Mouse (Mus musculus) T-helper 1 cell (primary cell): ENCODE measurements around the gene Sptan1.

Experiments used
- in situ Hi-C: fragments of 300-600 bp; cut with MboI, MseI; formaldehyde crosslinking; loops from one replicate; pipeline ENCODE4 v1.15.1; 2025; ENCODE audit warnings: high pct_unique_total_duplicates

The Sptan1 gene

DNA sequence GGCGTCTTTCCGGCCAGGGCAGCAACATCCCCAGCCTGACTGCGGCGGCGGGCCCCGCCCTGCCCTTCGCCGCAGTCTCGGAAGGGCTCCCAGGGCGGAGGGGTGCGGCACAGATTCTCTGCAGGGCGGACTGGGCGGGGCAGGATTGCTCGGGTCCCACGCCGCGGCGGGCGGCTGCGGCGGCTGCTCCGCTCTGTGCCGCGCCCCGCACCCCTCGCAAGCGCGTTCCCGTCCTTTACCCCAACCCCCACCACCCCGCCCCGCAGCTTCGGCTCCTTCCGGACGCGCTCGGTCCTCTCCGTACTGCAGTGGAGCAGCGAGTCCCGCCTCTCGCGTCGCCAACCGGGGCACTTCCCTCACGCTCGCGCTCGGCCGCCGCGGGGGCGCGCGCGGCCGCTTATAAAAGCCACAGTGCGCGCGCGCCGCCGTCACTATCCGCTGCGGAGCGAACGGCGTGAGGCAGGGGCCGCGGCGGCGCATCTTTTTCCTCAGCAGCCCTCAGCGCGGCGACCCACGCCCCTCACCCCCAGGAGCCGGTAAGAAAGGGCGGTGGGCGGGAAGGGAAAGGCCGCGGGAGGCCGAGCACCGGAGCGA lies at the start of gene Sptan1:
Sptan1 (plus strand) TSS at position 311 of the 594 bp plus-strand sequence.
- in situ Hi-C loops, result no loop called here

DNA sequence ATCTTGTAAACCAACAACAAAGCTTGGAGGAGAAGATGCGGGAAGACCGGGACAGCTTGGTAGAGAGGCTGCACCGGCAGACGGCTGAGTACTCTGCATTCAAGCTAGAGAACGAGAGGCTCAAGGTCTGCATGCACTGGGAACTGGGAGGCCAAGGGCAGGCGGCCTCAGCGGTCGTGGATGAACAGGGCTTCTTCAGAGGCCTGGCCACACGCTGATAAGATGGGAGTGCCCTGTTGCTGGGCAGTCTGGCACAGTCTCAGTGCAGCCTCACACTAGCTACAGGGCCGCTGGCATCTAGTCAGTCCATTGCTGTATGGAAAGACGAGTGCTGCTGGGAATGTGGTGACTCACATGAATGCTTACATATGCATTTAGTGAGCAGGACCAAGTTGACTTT lies 47.7 kb upstream of the Sptan1 start:
- in situ Hi-C loops, result no loop called here

DNA sequence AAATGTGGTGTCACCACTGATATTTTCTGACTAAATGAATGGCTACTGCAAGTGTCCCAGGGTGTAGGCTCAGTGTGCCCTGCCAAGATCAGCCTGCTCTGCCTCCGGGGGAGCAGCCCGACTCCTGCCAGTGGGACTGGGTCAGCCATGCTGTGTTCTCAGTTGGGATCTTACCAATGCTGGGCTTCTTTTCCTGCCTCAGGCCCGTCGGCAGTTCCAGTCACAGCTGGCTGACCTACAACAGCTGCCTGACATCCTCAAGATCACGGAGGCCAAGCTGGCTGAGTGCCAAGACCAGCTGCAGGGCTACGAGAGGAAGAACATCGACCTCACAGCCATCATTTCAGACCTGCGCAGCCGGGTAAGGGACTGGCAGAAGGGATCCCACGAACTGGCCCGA lies 43.3 kb upstream of the Sptan1 start:
- in situ Hi-C loops, result no loop called here

DNA sequence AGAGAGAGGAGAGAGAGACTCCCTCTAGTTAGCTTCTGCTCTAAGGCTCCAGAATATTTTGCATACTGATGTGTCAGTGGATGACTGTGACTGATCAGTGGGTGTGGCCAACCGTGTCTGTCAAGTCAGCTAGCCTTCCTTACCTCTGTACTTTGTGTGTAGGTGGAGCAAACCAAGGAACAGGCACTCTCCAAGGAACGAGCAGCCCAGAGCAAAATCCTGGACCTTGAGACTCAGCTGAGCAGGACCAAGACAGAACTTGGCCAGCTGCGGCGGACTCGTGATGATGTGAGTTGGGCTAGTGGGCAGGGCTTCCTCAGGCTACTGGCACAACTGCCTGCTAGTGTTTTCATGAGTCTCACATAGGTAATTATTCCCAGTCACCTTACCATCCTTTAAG lies 38.8 kb upstream of the Sptan1 start:
- in situ Hi-C loops, result no loop called here

DNA sequence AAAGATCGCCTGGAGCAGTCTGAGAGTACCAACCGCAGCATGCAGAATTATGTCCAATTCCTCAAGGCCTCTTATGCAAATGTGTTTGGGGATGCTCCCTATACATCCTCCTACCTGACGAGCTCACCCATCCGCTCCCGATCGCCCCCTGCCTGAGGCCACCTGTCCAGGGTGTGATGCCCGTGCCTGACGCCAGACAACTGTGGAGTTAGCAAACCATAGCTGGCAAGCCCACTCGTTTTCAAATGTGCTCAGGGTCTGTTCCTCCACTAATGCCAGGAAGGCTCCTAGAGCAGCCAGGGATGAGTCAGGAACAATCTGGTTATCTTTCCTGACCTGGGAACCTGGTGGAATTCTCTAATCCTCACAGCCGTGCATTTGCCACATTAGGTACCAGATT lies 34.9 kb upstream of the Sptan1 start:
- in situ Hi-C loops, result loop anchor here (10.0 kb wide), 1 partner anchor 894 kb away; no protein-coding TSS in a partner anchor

DNA sequence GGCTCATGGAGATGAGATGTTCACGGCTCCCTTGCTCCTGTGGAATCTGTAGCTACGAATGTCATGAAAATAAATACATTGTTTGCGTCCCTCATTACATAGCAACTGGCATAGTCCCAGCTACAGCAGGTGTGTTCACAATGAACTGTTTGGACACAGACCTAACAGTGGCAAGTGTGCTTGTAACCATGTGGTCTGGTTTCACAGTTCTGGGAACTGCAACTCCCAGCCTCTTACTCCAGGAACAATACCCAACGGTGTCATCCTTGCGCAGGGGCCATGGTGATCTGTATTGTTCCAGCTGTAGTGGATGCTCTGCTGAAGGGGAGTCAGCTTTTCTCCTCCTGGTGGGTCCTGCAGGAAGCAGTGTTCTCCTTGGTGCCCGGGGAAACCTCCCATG lies 34.2 kb upstream of the Sptan1 start:
- in situ Hi-C loops, result loop anchor here (10.0 kb wide), 1 partner anchor 894 kb away; no protein-coding TSS in a partner anchor

DNA sequence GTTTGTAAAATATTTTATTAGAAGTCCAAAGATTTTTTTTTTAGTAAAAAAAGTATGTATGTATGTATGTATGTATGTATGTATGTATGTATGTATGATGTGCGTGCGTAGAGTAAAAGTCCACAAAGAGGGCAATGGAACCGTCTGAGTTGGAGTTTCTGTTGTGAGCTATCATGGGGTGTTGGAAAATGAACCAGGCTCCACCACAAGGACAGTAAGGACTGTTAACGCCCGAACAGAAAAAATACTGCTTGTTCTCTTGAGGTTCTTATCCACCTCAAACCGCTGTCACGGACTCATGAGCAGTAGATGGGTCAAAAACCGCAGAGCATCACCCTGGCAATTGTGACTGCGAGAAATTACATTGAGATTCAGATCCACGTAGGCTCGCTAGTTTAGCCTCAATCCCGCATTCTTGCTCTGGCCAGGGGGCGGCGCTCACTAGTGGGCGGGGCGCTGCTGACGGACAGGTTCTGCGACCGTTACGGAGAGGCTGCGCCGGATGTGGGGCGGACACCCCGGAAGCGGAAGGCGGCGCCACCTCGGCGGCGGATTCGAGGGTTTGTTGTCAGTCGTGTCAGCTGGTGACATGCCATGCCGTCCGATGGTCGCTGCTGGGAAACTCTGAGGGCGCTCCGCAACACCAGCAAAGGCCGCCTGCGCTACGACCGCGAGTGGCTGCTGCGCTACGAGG lies 30.3 kb upstream of the Sptan1 start, which contains the start of gene Gle1:
Gle1 (plus strand) TSS at position 521 of the 694 bp plus-strand sequence.
- in situ Hi-C loops, result loop anchor here (10.0 kb wide), 1 partner anchor 890 kb away; no protein-coding TSS in a partner anchor

DNA sequence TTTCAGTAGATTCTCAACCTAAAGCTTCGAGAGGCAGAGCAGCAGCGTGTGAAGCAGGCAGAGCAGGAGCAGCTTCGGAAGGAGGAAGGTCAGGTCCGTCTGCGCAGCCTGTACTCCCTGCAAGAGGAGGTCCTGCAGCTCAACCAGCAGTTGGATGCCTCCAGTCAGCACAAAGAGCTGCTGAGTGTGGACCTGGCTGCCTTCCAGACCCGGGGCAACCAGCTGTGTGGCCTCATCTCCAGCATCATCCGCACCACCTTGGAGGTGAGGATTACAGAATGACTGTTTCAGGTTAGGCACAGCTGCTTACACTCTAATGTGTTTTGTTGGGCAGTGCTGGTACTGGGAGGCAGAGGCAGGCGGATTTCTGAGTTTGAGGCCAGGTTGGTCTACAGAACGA lies 25.3 kb upstream of the Sptan1 start:
- in situ Hi-C loops, result no loop called here

DNA sequence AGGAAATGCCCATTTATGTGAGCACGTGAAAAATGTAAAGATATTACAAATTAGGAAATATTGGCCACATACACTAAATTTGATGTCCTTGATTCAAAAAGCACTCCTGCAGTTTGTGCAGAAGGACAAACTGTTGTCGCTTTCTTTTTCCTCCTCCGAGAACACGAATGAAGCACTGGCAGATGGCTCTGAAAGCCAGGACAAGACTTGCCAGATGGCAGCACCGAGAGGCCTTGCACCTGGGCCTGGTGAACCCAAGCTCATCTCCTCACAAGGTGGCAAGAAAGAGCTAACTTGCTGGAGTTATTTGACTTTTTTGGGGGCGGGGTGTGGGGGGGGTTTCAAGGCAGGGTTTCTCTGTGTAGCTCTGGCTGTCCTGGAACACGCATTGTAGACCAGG lies 24.5 kb upstream of the Sptan1 start:
- in situ Hi-C loops, result no loop called here

DNA sequence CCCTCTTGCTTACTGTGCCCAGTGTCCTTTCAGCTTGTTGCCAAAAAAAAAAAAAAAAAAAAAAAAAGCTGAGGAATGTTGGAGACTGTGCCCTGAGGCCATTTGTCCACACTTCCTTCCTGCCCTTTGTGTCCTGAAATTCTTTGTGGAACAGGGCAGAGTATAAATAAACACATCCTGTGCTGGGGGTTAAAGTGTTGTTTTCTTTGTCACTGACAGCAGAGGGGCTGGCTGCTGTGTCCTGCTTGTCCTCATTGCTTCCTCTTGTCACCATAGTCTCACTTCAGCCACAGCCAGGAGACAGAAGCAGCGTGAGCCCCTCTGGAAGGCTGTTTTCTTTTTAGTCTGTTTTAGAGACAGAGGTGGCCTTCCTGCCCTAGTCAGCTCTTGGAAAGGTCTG lies 20.6 kb upstream of the Sptan1 start:
- in situ Hi-C loops, result no loop called here

DNA sequence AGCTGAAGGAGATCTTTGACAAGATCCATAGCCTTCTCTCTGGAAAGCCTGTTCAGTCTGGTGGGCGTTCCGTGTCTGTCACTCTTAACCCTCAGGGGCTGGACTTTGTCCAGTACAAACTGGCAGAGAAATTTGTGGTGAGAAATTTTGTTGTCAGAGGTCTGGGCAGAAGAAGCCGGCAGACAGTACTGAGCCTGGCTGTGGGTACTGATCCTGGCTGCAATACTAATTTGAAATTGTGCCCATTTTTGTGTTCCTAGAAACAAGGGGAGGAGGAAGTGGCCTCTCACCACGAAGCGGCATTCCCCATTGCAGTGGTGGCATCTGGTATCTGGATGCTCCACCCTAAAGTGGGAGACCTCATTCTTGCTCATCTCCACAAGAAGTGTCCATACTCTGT lies 16.5 kb upstream of the Sptan1 start:
- in situ Hi-C loops, result no loop called here

DNA sequence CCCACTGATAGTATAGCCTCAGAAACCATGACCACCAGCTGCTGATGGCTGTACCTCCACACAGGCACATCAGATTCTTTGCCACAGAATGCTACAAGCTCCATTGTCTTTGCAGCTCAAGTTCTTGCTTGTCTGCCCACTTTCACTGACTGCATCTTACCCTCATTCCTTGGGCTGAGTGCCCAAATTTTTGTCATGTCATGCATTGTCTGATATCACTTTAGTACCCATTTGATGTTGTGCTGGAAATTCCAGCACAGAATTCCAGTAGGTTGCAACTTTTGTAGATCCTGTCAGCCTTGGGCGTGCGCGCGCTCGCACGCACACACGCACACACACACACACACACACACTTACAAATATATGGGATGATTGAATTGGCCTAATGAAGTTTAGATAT lies 4.1 kb upstream of the Sptan1 start:
- in situ Hi-C loops, result no loop called here

DNA sequence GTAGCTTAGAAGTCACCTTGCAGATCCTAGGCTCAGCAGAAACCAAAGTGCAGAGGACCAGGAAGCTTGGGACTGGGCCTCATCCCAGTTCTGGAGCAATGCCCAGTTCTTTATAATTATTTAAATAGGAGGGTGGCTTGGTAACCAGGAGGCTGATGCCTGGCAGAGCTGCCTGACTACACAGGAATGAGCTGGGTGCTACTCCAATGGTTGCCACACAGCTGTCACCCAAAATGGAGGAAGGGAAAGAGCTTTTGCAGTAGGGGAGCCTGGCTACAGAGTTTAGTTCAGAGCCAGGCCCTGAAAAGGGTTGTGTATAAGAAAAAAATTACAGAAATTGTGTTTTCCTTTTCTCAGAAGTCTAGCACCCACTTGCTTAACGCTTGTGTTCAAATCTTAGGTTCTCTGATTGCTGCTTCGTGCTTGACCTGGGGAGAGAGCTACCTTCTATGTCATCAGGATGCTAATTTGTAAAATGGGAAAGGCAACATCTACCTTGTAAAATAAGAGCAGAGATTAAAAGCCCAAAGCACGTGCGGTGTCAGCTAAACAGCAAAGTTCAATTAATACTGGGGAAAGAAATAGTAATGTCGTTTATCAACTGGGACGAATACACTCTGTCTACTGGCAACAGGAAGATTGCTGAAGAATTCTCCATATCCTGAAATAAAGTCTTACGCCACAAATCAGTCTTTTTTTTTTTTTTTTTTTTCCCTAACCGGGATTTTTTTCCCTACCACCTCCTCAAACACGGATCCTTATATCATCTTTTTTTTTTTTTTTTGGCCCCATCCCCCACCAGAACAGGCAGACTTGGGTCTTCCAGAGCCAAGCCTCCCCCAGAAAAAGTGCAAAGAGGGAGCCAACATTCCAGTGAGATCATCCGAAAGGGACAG lies 758 bp upstream of the Sptan1 start:
- in situ Hi-C loops, result no loop called here

DNA sequence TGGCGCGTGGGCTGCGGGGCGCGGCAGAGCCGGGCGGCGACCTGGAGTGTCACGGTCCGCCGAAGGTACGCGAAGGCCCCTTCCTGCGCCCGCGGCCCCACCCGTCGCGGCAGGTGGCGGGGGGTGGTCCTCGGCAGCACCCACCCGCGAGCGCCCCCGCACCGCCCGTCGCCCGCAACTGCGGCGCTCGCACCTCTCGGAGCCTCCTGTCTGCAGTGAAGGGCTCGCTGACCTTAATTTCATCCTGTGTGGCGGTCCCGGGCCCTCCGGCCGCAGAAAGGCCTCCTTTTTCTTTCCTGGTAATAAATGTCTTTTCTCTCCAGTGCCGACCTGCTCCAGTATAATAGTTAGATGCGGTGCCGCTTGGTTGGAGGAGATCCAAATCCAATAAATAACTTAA lies 546 bp downstream of the Sptan1 start:
- in situ Hi-C loops, result no loop called here

DNA sequence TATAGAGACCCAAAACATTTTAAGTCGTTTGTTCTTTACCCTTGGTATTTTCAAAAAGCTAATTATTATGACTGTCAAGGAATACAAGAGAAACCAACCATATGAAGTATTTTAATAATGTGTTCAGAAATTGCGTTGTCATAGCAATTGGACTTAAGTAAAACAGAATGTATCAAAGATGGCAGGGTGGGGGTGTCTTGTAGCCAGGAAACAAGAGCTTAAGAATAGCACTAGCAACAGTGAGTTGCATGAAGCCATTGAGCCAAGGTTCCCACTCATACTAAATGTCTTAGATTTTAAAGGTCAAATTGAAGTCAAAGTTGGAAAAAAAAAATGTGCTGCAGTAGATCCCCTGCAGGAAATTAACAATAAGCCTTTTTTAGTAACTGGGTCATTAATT lies 1.5 kb downstream of the Sptan1 start:
- in situ Hi-C loops, result no loop called here

DNA sequence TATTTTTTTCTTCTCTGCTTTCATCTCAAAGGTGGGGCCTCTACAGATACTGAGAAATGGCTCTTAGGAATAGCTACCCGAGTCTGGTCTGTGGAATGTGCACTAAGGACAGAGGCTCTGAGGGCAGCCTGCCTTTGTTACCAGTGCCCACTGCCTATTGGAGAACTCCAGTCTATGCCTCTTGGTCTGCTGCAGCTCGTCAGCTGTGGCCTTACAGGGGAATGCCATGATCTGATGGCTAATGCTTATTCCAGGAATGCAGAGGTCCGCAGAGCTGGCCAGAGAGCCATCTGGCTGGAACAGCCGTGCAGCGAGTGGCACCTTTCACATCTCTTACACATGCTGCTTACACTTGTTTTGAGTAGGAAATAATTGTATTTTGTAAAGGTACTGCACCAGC lies 2.4 kb downstream of the Sptan1 start:
- in situ Hi-C loops, result no loop called here

DNA sequence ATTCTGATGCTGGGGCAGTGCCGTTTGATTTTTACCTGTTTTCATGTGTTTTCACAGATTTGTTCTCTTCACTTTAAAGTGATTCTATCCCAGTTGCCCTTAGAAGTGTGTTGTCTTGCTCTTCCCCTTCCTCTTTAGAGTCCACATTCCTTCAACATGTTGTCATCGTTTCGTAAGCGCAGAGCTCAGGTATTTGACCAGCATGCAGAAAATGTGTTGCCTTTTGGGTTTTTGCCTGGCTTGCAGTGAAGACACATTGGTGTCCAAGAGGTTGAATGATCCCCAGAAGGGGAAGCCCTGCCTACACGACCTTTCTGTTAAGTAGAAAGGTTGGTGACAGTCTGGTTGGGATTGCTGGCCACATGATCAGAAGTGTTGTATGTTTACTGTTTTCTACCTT lies 3.3 kb downstream of the Sptan1 start:
- in situ Hi-C loops, result no loop called here

DNA sequence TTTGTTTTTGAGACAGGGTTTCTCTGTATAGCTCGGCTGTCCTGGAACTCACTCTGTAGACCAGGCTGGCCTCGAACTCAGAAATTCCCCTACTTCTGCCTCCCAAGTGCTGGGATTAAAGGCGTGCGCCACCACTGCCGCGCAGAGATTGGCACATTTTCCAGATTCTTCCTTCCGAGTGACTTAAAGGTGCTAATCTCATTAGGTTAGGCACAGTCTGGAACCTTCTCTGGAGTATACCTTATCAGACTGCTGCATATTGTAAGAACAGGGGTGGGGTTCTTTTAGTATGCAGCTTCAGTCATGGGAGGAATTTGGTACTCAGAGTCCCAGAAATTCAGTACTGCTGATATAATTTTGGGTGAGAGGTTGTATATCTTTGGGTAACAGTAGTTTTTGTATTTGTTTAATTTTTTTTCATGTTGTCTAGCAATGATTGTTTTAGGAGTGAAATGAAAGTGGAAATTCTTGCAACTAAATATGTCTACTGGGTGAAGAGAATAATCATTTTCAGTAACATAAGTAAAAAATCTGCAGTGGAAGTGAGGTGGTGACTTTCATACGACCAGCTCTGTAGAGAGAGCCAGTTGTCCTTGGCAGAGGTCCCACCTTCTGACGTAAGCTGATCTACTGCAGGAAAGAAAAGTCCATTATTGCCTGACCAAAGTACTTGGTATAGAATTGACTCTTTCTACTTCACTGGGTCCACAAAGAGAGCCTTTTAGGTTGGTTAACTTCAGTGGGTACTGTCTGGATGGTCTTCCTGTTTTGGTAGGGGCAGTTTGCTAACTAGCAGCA lies 6.7 kb downstream of the Sptan1 start:
- in situ Hi-C loops, result no loop called here

DNA sequence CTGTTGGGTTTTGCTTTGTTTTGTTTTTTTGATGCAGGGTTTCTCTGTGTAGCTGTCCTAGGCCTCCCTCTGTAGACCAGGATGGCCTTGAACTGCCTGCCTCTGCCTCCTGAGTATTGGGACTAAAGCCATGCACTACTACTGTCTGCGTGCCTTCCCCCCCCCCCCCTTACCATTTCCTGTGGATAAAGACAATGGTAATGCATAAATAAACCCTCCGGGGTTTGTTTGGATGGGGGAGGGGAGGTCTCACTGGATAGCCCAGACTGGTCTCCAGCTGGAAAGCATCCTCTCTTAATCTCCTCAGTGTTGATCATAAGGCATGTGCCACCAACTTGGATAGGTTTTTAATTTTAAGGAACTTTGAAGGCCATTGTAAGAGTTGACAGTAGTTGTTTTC lies 8.2 kb downstream of the Sptan1 start:
- in situ Hi-C loops, result no loop called here

DNA sequence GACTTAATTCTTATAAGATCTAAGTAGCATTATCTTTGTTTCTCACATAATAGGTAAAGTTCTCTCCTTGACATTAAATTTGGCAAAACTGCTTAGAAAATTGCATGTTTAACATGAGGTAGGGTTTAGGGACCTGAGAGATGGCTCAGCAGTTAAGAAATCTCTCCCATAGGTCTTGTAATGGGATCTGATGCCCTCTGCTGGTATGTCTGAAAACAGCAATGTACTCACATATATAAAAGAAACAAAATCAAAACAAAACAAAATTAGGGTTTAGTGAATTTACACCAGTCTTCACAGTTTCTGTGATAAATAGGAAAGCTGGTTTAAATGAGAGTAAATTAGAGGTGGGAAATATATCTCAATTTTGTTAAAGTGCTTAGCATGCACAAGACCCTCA lies 11.9 kb downstream of the Sptan1 start:
- in situ Hi-C loops, result no loop called here

DNA sequence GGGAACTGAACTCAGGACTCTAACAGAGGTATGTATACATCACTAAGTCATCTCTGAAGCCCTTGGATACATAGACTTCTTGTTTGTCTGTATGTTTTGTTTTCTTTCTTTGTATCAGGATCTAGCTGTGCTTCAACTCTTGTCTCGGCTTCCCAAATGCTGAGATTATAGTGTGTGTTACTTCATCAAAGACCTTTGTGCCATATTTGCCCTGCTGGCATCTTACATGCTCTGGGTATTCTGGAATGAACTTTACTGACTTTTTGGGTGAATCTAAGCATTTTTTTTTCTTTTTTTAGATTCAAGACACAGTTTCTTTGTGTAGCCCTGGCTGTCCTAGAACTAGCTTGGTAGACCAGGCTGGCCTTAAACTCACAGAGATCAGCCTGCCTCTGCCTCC lies 15.3 kb downstream of the Sptan1 start:
- in situ Hi-C loops, result no loop called here

DNA sequence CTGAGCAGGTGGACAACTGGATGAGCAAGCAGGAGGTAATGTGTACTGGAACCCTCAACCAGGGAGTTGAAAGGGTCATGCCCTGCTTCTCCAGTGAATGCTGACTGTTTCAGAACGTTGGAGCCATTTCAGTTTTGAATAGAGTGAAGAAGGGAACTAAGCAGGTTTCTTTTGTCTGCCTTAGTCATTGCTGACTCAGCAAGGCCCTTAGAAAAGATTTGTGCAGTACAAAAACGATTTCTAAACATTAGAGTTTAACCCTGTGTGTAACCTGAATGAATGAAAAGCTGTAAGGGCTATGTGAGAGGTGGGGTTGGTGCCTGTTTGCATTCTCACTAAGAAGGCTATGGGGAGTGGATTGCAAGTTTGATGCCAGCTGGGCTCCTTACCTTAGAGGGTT lies 26.6 kb downstream of the Sptan1 start:
- in situ Hi-C loops, result no loop called here
